Mouse (Mus musculus) frontal cortex, adult (tissue): ENCODE results near the gene Plaur.

Experiments used
- ATAC-seq: cut with Nextera tagmentation; 2 replicates; pipeline ENCODE4 v1.9.2; 2017; ENCODE audit warnings: mild to moderate bottlenecking, moderate library complexity, mixed read lengths; ENCODE audit not compliant: low TSS enrichment

The Plaur gene

GRCm38 (mm10) chr7:24462388-24463319 lies at the start of gene Plaur:
Plaur (plus strand) TSS chr7:24462484.
- no peak for ATAC-seq

GRCm38 (mm10) chr7:24413630-24414029 lies 48.7 kb upstream of the Plaur start:
- ATAC-seq: no peak

- no peak for ATAC-seq
Measured at GRCm38 (mm10) chr7:24415261-24415660, 47.0 kb upstream of the Plaur start.

- ATAC-seq: 0 out of 2 replicates have a peak, but pooled peaks have one; percentile 21
Measured at GRCm38 (mm10) chr7:24419579-24419978, 42.7 kb upstream of the Plaur start.

DNA sequence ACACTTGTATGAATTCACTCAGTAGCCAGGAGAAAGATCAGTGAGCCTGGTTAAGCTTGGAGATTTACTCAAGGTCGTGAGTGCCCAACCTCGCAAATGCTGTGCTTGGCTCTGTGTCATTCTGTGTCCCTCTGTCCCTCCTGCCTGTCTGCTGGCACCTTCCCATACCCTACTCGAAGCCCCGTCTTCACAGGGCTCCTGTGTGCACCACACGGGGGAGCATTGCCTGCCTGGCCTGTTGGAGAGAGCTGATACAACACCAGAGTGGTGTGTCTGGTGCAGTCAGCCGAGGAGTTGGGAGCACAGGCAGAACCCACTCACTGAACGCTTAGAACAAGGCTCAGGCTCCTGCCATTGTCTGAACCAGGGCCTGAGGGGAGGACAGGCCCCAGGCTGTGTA lies 40.6 kb upstream of the Plaur start:
- no peak for ATAC-seq

GRCm38 (mm10) chr7:24422251-24422650 lies 40.0 kb upstream of the Plaur start:
- no peak for ATAC-seq

DNA sequence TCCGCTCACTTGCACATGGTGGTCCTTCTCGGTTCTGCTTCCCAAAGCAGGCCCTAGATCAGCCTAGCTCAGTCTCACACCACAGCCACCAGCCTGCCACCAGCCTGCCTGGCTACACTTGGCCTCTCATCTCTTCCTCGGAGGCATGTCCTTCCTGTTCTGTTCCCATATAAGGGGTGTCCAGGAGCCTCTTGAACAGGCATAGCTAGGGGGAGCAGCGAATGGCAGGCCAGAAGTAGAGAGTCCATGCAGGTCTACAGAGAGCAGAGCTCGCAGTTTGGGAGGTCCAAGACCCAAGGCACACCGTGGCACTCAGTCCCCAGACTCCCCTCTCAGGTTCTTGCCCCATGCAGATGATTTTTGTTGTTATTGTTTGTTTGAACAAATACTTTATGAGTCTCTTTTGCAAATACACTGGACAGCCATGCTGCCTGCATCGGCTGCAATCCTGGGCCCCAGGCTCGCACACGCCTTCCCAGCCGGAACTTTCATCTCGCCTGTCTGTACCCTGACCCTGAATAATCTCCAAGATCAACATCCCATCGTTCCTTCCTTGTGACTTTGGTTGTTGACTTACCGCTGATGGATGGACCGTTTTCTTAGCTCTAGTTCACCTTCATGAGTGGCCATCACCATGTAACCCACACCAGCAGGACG lies 39.0 kb upstream of the Plaur start:
- no peak for ATAC-seq

DNA sequence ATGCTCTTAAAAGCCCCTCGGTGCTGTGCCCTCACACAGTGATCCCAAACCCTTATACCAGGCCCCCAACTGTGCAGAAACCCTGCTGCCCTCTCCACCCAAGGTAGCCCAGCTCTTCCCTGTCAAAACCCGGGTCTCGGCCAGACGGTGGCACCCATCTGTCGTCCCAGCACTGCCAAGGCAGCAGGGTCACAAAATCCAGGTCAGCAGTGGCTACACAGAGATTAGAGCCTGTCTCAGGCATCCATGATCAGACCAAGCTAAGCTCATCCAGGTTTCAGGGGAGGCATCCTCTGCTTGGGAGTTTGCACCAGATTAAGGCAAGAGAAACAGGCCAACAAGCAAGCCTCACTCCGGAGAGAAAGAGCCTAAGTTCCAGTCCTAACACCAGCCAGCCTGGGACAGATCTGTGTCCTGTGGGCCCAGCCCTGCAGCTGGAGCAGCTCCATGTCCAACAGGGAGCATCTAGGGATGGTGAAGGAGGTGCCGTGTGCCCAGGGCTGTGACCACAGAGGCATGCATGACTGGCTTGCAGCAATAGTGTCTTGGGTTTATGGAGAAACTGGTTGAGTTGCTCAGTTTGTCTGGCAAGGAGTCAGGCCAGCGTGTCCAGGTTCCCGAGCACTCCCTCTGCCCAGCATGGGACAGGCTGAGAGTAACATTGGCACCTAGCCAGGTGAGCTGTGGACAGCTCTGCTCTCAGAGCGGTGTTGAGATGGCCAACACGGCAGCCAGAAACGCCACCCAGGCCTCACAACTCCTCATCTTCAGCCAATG lies 38.1 kb upstream of the Plaur start:
- ATAC-seq: no peak

GRCm38 (mm10) chr7:24425919-24426318 lies 36.4 kb upstream of the Plaur start:
- no peak for ATAC-seq

DNA sequence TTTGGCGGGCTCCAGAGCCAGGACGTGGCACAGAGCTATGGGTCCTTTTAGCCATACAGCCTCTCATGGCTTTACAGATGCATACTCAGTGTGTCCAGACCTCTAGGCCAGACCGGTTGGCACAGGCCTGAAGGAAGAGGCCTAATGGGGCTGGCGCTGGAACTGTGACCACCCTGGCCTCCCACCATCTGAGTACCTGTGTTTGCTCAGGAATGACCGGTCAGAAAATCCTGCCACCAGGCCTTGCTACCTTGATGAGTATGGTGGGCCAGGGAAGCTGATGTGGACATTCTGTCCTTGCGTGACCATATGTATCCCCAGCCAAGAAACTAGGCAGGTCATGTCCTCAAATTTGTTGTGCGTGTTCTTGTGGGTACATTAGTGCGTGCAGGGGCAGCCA lies 35.1 kb upstream of the Plaur start:
- no peak for ATAC-seq

DNA sequence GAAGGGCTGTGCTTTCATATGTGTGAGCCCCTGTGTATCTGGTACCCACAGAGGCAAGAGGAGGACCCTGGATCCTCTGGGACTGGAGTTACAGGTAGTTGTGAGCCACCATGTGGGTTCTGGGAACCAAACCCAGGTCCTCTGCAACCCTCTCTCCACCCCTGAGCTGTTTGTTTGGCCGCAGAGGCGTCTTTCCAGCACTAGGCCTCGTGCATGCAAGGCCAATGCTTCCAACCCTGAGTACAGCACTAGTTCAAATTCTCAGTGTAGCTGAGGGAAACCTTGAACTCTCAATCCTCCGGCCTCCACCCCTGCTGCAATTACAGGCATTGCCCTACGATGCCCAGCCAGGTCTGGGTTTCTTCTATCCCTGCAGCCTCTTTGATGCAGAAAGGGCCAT lies 33.6 kb upstream of the Plaur start:
- no peak for ATAC-seq

DNA sequence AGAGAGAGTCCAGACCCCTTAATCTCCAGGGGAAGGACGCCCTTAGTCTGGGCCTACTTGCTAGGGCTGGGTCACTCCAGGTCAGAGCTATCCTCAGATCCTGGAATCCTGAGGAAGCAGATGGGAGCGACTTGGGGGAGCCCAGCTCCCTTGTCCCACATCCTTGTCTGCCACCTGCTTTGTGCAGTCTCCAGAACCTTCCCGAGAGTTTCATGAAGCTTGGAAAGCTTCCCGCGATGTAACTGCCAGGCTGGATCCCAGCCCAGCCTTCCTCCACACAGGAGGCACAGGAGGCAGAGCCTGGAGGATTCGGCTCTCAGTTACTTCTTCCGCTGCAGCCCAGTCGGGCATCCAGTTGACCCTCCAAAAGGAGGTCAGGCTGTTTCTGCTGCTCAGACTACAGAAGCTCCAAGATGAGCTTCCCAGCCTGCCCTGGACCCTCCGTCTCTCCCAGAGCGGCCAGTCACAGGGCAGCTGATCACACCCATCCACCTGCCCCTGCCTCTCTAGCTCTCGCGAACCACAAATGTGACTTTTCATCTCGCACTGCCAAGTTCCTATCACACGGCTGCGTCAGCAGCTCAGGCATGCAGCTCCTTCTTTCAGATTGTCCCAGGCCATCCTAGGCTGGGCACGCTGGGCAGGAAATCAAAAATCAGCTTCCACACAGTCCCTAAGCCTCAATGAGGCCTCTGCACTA lies 32.7 kb upstream of the Plaur start:
- ATAC-seq: peak; percentile 81

GRCm38 (mm10) chr7:24430551-24431345 lies 31.5 kb upstream of the Plaur start:
- ATAC-seq: no peak

GRCm38 (mm10) chr7:24431713-24432112 lies 30.6 kb upstream of the Plaur start:
- ATAC-seq: no peak

DNA sequence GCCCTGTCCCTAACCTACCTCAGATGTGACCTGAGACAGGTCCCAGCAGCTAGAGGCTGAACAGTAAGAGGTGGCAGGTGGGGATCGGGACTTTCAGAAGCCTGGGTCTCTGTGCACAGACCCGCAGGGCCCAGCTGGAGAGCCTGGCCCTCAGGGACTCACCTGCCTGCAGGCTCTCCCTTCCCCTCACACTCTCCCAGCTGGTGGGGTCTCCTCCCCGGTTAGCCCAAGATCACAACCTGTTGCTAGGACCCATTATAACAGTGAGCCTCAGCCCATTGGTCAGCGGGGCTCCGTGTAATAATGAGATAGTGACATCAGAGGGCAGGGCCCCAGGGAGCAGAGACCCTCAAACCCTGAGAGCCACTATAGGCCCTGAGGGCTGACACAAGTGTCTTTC lies 27.0 kb upstream of the Plaur start:
- ATAC-seq: no peak

DNA sequence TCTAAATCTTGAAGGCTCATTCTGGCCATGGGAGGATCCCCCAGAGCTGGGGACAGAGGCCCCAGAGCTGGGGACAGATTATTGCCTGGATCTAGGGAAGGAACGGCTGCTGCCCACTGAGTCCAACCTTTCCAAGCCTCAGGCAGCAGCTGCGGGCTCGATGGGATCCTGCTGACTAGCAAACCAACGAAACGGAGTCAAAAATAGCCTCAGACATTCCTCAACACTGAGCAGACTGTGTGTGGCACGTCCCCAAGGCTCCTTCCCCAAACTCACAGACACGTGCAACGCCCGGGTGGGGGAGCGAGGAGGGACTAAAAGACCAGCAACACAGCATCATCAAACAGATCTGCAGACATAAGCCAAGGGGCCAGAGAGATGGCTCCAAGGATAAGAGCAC lies 24.3 kb upstream of the Plaur start:
- peak; percentile 68 for ATAC-seq

- no peak for ATAC-seq
Measured at GRCm38 (mm10) chr7:24439191-24439590, 23.1 kb upstream of the Plaur start.

DNA sequence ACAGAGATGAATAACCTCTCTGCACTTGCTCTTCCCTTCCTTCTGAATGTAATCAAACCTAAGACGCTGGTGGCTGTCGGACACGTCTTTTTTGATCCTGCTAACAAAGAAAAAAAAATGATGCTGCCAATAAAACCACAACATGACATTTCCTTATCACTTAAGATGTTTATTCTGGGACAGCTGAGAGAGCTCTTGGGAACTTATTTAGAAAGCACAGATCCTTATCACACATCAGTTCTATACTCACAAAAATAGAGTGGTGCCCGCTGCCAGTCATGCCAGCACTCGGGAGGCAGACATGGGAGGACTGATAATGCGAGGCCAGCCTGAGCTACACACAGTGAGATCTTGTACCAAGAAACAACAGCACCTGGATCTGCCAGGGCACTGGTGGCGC lies 22.4 kb upstream of the Plaur start:
- no peak for ATAC-seq

GRCm38 (mm10) chr7:24441785-24442184 lies 20.5 kb upstream of the Plaur start:
- no peak for ATAC-seq

DNA sequence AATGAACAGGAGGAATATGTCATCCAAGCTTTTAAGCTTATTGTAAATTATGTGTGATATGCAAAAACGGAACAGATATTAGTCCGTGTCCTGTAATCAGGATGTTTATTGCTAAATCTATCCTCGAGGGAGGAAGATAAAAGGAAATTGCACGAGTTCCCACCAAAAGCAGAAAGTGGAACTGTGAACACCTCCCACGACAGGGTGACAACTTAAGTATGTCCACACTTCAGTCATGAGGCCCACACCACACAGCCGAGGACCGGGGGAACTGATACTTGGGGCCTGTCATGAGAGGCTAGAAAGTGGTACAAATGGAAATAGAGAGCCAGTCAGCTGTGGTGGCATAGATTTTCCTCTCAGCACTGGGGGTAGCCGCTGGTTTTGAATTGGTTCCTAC lies 20.0 kb upstream of the Plaur start:
- ATAC-seq: no peak
